Mouse (Mus musculus): ENCODE results near the gene Agpat1. TPM values are rescaled to one million over a fixed set of nuclear protein-coding genes. Genes with fewer than 3 reads are reported as not detected.
A peak's percentile ranks its signal among the peaks of the same experiment; 100 is the strongest.

Agpat1 gene
- polyA plus RNA-seq, 1 experiment: 172 TPM

DNA sequence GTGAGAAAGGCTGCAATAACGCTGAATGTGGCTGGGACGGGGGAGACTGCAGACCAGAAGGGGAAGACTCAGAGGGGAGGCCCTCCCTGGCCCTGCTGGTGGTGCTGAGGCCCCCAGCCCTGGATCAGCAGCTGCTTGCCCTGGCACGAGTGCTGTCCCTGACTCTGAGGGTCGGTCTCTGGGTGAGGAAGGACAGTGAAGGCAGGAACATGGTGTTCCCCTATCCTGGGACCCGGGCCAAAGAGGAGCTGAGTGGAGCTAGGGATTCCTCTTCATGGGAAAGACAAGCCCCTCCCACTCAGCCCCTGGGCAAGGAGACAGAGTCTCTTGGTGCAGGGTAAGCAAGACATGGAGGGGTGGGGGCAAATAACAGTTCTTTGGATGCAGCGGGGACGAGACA is 20.7 kb upstream of the Agpat1 start:
- 68% methylated on average over 7 of the region's 7 CpGs for WGBS
- DNase-seq: no peak
- TF ChIP-seq POLR2A (IDR thresholded peaks at IDR 0.05; ENCODE audit: borderline replicate concordance, extremely low read depth, low read depth, low read length) (no peak), CTCF (IDR thresholded peaks at IDR 0.05; ENCODE audit: insufficient read depth, low read length) (no peak)
- Histone ChIP-seq H3K4me1 (ENCODE audit: control insufficient read depth, insufficient read depth, low read length) (peaks cover 13% of the 10 kb centered on the region), H3K4me3 (replicated peaks; ENCODE audit: extremely low read depth, low read depth, low read length) (no peak overlapping the region)

DNA sequence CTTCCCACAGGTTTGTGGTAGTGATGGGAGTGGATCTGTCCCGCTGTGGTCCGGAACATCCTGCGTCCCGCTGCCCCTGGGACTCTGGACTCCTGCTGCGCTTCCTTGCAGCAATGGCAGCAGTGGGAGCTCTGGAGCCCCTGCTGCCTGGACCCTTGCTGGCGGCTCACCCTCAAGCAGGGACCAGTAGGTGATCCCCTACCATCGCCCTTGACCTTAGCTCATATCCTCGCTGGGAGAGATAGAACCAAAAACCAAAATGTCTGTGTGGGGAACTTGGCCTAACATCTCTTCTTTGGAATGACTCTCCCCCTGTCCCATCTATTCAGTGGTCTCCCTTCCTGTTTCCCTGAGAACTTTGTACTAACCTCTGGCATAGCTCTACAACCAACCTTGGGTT is 20.2 kb upstream of the Agpat1 start:
- no peak for DNase-seq
- Histone ChIP-seq H3K4me1 (ENCODE audit: control insufficient read depth, insufficient read depth, low read length) (peaks cover 15% of the 10 kb centered on the region), H3K4me3 (replicated peaks; ENCODE audit: extremely low read depth, low read depth, low read length) (no peak overlapping the region)
- WGBS: 85% methylated on average over 8 of the region's 8 CpGs
- no peak for TF ChIP-seq CTCF (IDR thresholded peaks at IDR 0.05; ENCODE audit: insufficient read depth, low read length)
- no peak for TF ChIP-seq POLR2A (IDR thresholded peaks at IDR 0.05; ENCODE audit: borderline replicate concordance, extremely low read depth, low read depth, low read length)

DNA sequence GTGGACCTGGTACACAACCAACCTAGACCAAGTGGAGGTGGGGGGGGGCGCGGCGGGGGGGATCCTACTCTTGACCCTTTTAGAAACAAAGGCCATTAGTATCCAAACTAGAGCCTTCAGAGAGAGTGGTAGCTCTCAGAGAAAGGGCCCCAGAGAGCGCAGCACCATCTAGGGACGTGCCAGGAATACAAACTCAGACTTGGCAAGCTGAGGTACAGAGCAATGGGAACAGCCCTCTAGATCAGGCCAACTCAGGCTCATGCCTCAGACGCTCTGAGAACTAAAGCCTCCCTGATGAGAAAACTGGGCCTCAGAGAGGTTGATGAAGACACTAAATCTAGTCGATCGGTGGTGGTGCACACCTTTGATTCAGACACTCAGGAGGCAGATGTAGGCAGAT is 18.9 kb upstream of the Agpat1 start:
- Histone ChIP-seq H3K4me1 (ENCODE audit: control insufficient read depth, insufficient read depth, low read length) (peaks cover 19% of the 10 kb centered on the region), H3K4me3 (replicated peaks; ENCODE audit: extremely low read depth, low read depth, low read length) (no peak overlapping the region)
- no peak for TF ChIP-seq CTCF (IDR thresholded peaks at IDR 0.05; ENCODE audit: insufficient read depth, low read length)
- no peak for TF ChIP-seq POLR2A (IDR thresholded peaks at IDR 0.05; ENCODE audit: borderline replicate concordance, extremely low read depth, low read depth, low read length)
- no peak for DNase-seq
- WGBS: 84% methylated on average over 8 of the region's 8 CpGs

DNA sequence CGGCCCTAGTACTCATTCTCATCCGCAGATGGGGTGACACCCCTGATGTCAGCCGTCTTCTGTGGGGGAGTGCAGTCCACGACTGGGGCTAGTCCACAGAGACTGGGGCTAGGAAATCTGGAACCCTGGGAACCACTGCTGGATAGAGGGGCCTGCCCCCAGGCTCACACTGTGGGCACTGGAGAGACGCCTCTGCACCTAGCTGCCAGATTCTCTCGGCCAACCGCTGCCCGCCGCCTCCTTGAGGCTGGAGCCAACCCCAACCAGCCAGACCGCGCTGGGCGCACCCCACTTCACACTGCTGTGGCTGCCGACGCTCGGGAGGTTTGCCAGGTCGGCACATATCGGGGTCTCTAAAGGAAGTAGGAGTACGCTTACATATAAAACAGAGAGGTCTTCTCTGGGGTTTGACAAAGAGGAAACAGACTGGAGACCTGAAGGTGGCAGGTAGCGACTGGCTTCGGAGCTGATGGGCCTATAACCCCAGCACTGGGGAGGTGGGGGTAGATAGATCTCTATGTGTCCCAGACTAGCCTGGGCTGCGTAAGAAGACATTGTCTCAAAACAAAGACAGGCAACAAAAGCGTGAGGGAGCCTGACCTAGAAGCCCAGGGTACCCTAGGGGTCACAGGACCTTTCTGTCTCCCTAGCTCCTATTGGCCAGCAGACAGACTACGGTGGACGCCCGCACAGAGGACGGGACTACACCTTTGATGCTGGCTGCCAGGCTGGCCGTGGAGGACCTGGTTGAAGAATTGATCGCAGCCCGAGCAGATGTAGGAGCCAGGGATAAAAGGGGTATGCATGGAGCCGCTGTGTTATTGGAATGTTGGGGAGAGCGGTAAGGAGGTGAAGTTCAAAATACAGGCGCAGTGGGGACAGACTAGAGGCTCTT is 17.9 kb upstream of the Agpat1 start:
- Histone ChIP-seq H3K4me1 (ENCODE audit: control insufficient read depth, insufficient read depth, low read length) (peaks cover 19% of the 10 kb centered on the region), H3K4me3 (replicated peaks; ENCODE audit: extremely low read depth, low read depth, low read length) (peak overlapping the region; percentile 78)
- TF ChIP-seq CTCF (IDR thresholded peaks at IDR 0.05; ENCODE audit: insufficient read depth, low read length) (no peak), POLR2A (IDR thresholded peaks at IDR 0.05; ENCODE audit: borderline replicate concordance, extremely low read depth, low read depth, low read length) (no peak)
- 43% methylated on average over 32 of the region's 32 CpGs for WGBS
- DNase-seq: no peak

DNA sequence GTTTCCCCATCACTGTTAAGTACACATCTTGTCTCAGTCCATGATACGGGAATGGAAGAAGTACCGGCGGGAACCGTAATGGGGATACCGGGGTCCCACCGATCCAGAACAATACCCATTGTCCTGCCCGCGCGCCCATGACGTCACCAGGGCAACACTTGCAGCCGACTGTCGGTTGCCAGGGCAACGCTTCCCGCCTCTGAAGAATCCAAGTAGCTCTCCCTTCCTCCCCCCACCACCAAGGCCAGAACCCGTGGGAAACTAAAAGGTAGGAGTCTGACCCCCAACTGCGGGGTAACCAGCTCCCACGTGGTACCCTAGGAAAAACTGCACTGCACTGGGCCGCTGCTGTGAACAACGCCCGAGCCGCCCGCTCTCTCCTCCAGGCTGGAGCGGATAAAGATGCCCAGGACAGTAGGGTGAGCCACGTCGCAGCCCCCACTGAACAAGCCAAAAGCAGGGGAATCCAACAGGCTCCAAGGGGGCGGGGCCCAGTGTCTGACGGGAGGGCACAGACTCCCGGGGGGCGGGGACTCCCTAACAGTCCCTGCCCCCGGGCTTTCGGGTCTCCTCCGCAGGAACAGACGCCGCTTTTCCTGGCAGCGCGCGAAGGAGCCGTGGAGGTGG is 17.2 kb upstream of the Agpat1 start:
- TF ChIP-seq POLR2A (IDR thresholded peaks at IDR 0.05; ENCODE audit: borderline replicate concordance, extremely low read depth, low read depth, low read length): no peak
- TF ChIP-seq CTCF (IDR thresholded peaks at IDR 0.05; ENCODE audit: insufficient read depth, low read length): no peak
- peak; percentile 72 for DNase-seq
- Histone ChIP-seq H3K4me3 (replicated peaks; ENCODE audit: extremely low read depth, low read depth, low read length) (peak overlapping the region; percentile 78), H3K4me1 (ENCODE audit: control insufficient read depth, insufficient read depth, low read length) (peaks cover 19% of the 10 kb centered on the region)
- under 1% methylated on average over 38 of the region's 38 CpGs for WGBS

DNA sequence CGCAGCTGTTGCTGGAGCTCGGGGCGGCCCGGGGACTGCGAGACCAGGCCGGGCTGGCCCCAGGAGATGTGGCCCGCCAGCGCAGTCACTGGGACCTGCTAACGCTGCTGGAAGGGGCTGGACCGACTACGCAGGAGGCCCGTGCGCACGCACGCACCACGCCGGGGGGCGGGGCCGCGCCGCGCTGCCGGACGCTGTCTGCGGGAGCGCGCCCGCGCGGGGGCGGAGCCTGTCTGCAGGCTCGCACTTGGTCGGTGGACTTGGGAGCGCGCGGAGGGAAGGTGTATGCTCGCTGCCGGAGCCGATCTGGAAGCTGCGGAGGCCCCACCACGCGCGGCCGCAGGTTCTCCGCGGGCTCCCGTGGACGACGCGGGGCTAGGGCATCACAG is 16.6 kb upstream of the Agpat1 start:
- 1% methylated on average over 50 of the region's 50 CpGs for WGBS
- peak; percentile 97 for DNase-seq
- Histone ChIP-seq H3K4me3 (replicated peaks; ENCODE audit: extremely low read depth, low read depth, low read length) (peak overlapping the region; percentile 78), H3K4me1 (ENCODE audit: control insufficient read depth, insufficient read depth, low read length) (peaks cover 19% of the 10 kb centered on the region)
- TF ChIP-seq POLR2A (IDR thresholded peaks at IDR 0.05; ENCODE audit: borderline replicate concordance, extremely low read depth, low read depth, low read length) (peak; percentile 92), CTCF (IDR thresholded peaks at IDR 0.05; ENCODE audit: insufficient read depth, low read length) (no peak)

DNA sequence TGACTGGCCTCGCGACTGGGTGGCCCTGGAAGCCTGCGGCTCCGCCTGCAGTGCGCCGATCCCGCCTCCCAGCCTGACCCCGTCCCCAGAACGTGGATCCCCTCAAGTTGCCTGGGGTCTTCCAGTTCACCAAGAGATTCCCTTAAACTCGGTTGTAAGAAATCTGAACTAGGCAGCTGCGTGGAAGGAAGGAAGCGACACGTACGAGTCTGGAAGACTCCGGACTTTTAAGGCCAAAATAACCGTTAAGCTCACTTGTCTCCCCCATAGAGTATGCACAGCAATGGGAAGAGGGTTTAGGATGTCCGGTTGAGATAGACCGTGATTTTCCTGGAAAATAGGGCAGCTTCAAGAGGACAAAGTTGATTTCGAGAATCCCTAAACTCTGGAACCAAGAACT is 16.2 kb upstream of the Agpat1 start:
- Histone ChIP-seq H3K4me3 (replicated peaks; ENCODE audit: extremely low read depth, low read depth, low read length) (peak overlapping the region; percentile 77), H3K4me1 (ENCODE audit: control insufficient read depth, insufficient read depth, low read length) (peaks cover 19% of the 10 kb centered on the region)
- DNase-seq: no peak
- TF ChIP-seq POLR2A (IDR thresholded peaks at IDR 0.05; ENCODE audit: borderline replicate concordance, extremely low read depth, low read depth, low read length) (no peak), CTCF (IDR thresholded peaks at IDR 0.05; ENCODE audit: insufficient read depth, low read length) (no peak)
- under 1% methylated on average over 19 of the region's 19 CpGs for WGBS

DNA sequence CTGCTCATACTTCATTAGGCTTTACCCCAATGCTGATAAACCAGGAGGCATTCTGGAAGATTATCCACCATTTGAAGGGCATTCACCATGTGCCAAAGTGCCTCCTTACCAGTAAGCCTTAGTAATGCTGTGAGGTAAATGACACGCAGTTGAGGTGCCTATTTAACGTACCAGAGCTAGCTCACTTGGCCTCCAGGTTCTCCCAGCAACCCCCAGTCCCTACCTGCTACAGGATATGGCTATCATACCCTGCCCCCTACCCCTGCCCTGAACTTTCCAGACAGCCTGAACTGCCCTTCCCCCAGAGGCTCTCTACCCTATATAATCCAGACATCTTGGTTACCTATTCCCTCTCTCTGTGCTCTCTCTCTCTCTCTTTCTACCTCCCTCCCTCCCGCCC is 15.3 kb upstream of the Agpat1 start:
- TF ChIP-seq CTCF (IDR thresholded peaks at IDR 0.05; ENCODE audit: insufficient read depth, low read length) (no peak), POLR2A (IDR thresholded peaks at IDR 0.05; ENCODE audit: borderline replicate concordance, extremely low read depth, low read depth, low read length) (peak; percentile 26; the same call in 1 of the 2 replicates)
- 63% methylated on average over 3 of the region's 3 CpGs for WGBS
- no peak overlapping the region for H3K4me3 ChIP-seq (replicated peaks; ENCODE audit: extremely low read depth, low read depth, low read length)
- no peak for DNase-seq
- H3K4me1 ChIP-seq (ENCODE audit: control insufficient read depth, insufficient read depth, low read length): peaks cover 19% of the 10 kb centered on the region

DNA sequence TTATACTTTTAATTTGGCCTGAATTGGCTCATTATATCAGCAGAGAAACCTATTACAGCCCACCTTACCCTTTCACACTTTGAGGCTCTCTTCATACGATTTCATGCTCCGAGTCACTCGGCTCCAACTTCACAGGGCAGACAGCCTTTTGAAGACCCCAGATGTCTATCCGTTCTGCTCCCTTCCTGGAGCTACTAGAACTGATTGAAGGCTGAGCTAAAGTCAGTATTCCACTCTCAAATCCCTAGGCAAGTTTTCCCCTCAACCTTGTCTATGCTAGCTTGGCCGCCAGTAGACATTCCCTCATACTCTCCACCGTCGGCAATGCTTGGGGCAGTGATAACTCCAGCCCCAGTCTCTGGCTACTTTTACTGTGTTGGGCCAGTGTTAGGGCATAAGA is 14.9 kb upstream of the Agpat1 start:
- H3K4me3 ChIP-seq (replicated peaks; ENCODE audit: extremely low read depth, low read depth, low read length): peak overlapping the region; percentile 42
- 33% methylated on average over 7 of the region's 7 CpGs for WGBS
- TF ChIP-seq CTCF (IDR thresholded peaks at IDR 0.05; ENCODE audit: insufficient read depth, low read length) (no peak), POLR2A (IDR thresholded peaks at IDR 0.05; ENCODE audit: borderline replicate concordance, extremely low read depth, low read depth, low read length) (no peak)
- DNase-seq: no peak
- H3K4me1 ChIP-seq (ENCODE audit: control insufficient read depth, insufficient read depth, low read length): peaks cover 19% of the 10 kb centered on the region

Measured in lung, adult 2 months (tissue).